Mouse (Mus musculus) CD4-positive, CD25-positive, alpha-beta regulatory T cell, adult 2 months (primary cell): Measurements from ENCODE around the gene Rpl41.
"Not testable (repeated sequence)": the region's sequence is repeated elsewhere in the genome, so short reads cannot be mapped to it uniquely, and the experiment has no call there.

ENCODE experiments used
- DNase-seq: peaks from one replicate; pipeline ENCODE4 v3.0.0-alpha.2; 2012; ENCODE audit warnings: low read depth, low spot score

The Rpl41 gene

GRCm38 (mm10) chr10:128556286-128556685 is 7.2 kb upstream of the Rpl41 start:
- peak; percentile 46 for DNase-seq

GRCm38 (mm10) chr10:128555567-128555966 is 6.5 kb upstream of the Rpl41 start:
- DNase-seq: not testable (repeated sequence)

GRCm38 (mm10) chr10:128550144-128550823 is 1.2 kb upstream of the Rpl41 start:
- DNase-seq: not testable (repeated sequence)

- peak; percentile 35 for DNase-seq
Measured at GRCm38 (mm10) chr10:128549682-128550057, 565 bp upstream of the Rpl41 start.

GRCm38 (mm10) chr10:128548051-128548791 is 884 bp downstream of the Rpl41 start:
- DNase-seq: not testable (repeated sequence)

- peak; percentile 98 for DNase-seq
Measured at GRCm38 (mm10) chr10:128547361-128548032, 1.6 kb downstream of the Rpl41 start, which contains the start of gene Zc3h10. Gene Zc3h10, minus strand, starts transcription at chr10:128547774.

- DNase-seq: no peak
Measured at GRCm38 (mm10) chr10:128546787-128547186, 2.3 kb downstream of the Rpl41 start.

- peak; percentile 71 for DNase-seq
Measured at GRCm38 (mm10) chr10:128546361-128546760, 2.7 kb downstream of the Rpl41 start.

- DNase-seq: no peak
Measured at GRCm38 (mm10) chr10:128545570-128545898, 3.6 kb downstream of the Rpl41 start.

GRCm38 (mm10) chr10:128544674-128545569 is 4.2 kb downstream of the Rpl41 start:
- no peak for DNase-seq

GRCm38 (mm10) chr10:128544151-128544657 is 4.9 kb downstream of the Rpl41 start:
- no peak for DNase-seq

- DNase-seq: no peak
Measured at GRCm38 (mm10) chr10:128543100-128543499, 6.0 kb downstream of the Rpl41 start.

- no peak for DNase-seq
Measured at GRCm38 (mm10) chr10:128538340-128538870, 10.7 kb downstream of the Rpl41 start.

GRCm38 (mm10) chr10:128536266-128536940 is 12.7 kb downstream of the Rpl41 start:
- DNase-seq: peak; percentile 96

- no peak for DNase-seq
Measured at GRCm38 (mm10) chr10:128535624-128536265, 13.4 kb downstream of the Rpl41 start.

- no peak for DNase-seq
Measured at GRCm38 (mm10) chr10:128535206-128535605, 13.9 kb downstream of the Rpl41 start.

- DNase-seq: peak; percentile 53
Measured at GRCm38 (mm10) chr10:128526366-128527356, 22.4 kb downstream of the Rpl41 start.

GRCm38 (mm10) chr10:128525671-128526308 is 23.3 kb downstream of the Rpl41 start, which contains the start of gene Esyt1:
Gene Esyt1, minus strand, starts transcription at chr10:128525871.
- peak; percentile 96 for DNase-seq
